Mouse (Mus musculus) testis, adult 2 months (tissue): ENCODE data around the gene Ak4. TPM values are rescaled to one million over a fixed set of nuclear protein-coding genes. Genes with fewer than 3 reads are reported as not detected.

ENCODE experiments used
- H3K27ac ChIP-seq: fragments of 200-500 bp; 2 replicates; pipeline ENCODE4 v1.5.1; 2012; ENCODE audit warnings: low read depth, low read length; ENCODE audit not compliant: control insufficient read depth, insufficient read depth
- H3K27me3 ChIP-seq: fragments of 200-500 bp; 2 replicates; pipeline ENCODE4 v1.6.1; 2012; ENCODE audit warnings: mild to moderate bottlenecking, low read length, moderate library complexity; ENCODE audit not compliant: control insufficient read depth, insufficient read depth
- H3K36me3 ChIP-seq: fragments of 200-500 bp; 2 replicates; pipeline ENCODE4 v1.6.1; 2012; ENCODE audit warnings: mild to moderate bottlenecking, low read length; ENCODE audit not compliant: control insufficient read depth, insufficient read depth
- H3K4me1 ChIP-seq: fragments of 200-500 bp; 2 replicates; pipeline ENCODE4 v1.6.1; 2012; ENCODE audit warnings: low read length; ENCODE audit not compliant: control insufficient read depth, insufficient read depth
- H3K4me3 ChIP-seq: fragments of 200-500 bp; 2 replicates; pipeline ENCODE4 v1.5.1; 2012; ENCODE audit warnings: low read depth, mild to moderate bottlenecking, low read length, moderate library complexity, mixed read lengths; ENCODE audit not compliant: control insufficient read depth
- CTCF ChIP-seq: fragments of 200-500 bp; IDR thresholded peaks from 2 replicates; pipeline ENCODE4 v1.5.1; 2012; ENCODE audit warnings: low read depth, mild to moderate bottlenecking, inconsistent platforms, low read length, moderate library complexity; ENCODE audit not compliant: control insufficient read depth, insufficient read depth, insufficient replicate concordance
- POLR2A ChIP-seq: fragments of 200-500 bp; IDR thresholded peaks from 2 replicates; pipeline ENCODE4 v1.6.1; 2012; ENCODE audit warnings: low read depth, mild to moderate bottlenecking, inconsistent platforms, low read length, moderate library complexity; ENCODE audit not compliant: control insufficient read depth
- polyA plus RNA-seq: library from polyadenylated mRNA; depleted of rRNA; stranded (reverse); fragments of >200 nt; gene quantifications from 2 replicates; pipeline ENCODE4 v1.2.3, GENCODE M21; 2012

Gene Ak4
- polyA plus RNA-seq, 1 experiment = 4.2 TPM

DNA sequence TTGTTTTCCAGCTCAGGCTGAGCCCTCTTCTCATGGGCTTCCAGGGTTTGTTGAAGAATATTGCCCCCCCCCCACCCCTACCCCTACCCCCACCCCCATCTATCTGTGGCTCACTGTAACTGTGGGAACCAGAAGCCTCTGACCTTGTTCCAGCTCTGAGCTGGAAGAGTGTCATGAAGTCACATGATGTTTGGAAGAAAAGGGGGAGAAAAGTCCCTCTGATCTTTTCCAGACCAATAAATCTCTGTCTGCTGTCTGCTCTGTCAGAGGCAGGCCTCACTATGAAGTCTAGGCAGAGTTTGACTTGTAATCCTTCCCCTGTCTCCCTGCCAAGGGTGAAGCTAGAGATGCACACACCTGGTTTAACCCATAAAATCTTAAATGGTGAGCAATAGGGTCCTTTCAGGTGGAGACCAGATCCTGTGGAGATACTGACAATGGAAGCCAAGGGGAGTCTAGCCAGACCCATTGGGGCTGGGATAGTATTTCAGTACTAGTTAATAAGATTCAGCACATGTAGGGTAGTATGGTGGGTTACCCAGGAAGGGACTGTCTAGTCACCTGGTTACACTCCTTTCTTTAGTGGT is 74.6 kb downstream of the Ak4 start:
- TF ChIP-seq POLR2A = no peak
- TF ChIP-seq CTCF = no peak
- no peaks in the 10 kb centered on the region for H3K36me3 ChIP-seq

GRCm38 (mm10) chr4:101496188-101496533 is 77.1 kb downstream of the Ak4 start:
- H3K4me3 ChIP-seq = peak overlapping the region; percentile 89
- peaks cover 13% of the 10 kb centered on the region for H3K4me1 ChIP-seq
- no peaks in the 10 kb centered on the region for H3K36me3 ChIP-seq
- TF ChIP-seq CTCF (no peak), POLR2A (no peak)
- H3K27ac ChIP-seq = no peak overlapping the region
- no peaks in the 10 kb centered on the region for H3K27me3 ChIP-seq

More for the DNA sequence above, 74.6 kb downstream of the Ak4 start:
- H3K27me3 ChIP-seq = no peaks in the 10 kb centered on the region
- peaks cover 13% of the 10 kb centered on the region for H3K4me1 ChIP-seq
- H3K4me3 ChIP-seq = no peak overlapping the region
- H3K27ac ChIP-seq = no peak overlapping the region

DNA sequence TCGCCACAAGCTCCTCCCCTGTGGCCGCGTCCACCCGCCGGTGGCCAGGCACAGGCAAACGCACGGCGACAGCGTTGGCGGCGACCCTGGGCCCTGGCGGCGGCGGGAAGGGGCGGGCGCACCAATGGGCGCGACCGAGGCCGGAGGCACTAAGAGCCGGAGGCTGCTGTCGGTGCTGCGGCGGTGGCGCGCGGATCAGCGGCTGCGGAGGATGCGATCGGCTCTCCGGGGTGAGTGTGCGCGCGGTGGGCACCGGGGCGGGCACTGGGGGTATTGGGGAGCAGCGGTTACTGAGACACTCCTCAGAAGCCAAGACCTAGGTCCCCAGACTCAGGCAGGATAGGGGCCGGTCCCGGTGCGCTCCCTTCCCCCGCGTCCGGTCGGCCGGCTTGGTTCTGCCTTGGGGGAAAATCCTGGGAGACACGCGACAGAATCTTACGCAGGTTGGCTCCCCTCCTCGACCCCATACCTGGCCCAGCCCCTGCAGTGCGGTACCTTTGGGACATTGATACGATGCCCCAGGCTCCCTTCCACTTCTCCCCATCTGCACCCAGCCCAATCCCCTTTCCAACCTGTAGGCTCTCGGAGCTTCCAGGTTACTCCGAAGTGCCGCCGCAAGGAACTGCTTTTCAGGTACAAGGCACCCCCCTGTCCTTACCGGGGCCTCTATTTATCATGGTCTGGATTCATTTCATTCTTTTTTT is 77.6 kb downstream of the Ak4 start, which contains the start of gene Dnajc6:
Gene Dnajc6 (plus strand): TSS at position 115 of the 704 bp plus-strand sequence.
- Histone ChIP-seq H3K36me3 (no peaks in the 10 kb centered on the region), H3K4me3 (peak within 1 kb of the TSS; percentile 89), H3K4me1 (peaks cover 13% of the 10 kb centered on the region), H3K27me3 (no peaks in the 10 kb centered on the region), H3K27ac (no peak within 1 kb of the TSS)
- no peak for TF ChIP-seq CTCF
- no peak for TF ChIP-seq POLR2A

DNA sequence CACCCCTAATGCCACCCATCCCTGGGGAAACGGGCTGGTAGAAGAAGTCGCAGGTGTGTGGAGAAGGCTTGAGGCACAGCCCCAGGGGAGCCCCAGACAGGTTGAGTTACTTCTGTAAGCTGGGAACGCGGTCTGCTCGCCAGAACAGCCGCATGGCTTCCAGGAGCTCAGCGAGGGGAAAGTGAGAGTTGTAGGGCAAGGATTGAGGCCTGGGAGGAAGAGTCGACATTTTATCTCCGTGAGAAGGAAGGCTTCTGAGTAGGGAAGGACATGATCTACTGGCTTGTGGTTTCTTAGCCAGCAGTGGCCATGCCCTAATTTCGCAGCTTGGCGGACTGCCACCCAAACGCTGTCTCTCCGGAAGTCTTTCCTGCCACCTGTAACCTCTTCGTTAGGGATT is 78.3 kb downstream of the Ak4 start:
- H3K27ac ChIP-seq = no peak overlapping the region
- H3K27me3 ChIP-seq = no peaks in the 10 kb centered on the region
- TF ChIP-seq CTCF (no peak), POLR2A (no peak)
- no peaks in the 10 kb centered on the region for H3K36me3 ChIP-seq
- peaks cover 13% of the 10 kb centered on the region for H3K4me1 ChIP-seq
- H3K4me3 ChIP-seq = peak overlapping the region; percentile 3

GRCm38 (mm10) chr4:101504470-101505007 is 85.5 kb downstream of the Ak4 start:
- no peak overlapping the region for H3K27ac ChIP-seq
- H3K27me3 ChIP-seq = peaks cover under 1% of the 10 kb centered on the region; the same call in 1 of the 2 replicates
- no peak overlapping the region for H3K4me3 ChIP-seq
- H3K4me1 ChIP-seq = peaks cover 10% of the 10 kb centered on the region
- H3K36me3 ChIP-seq = no peaks in the 10 kb centered on the region
- TF ChIP-seq POLR2A = no peak
- no peak for TF ChIP-seq CTCF

- Histone ChIP-seq H3K4me1 (peaks cover 10% of the 10 kb centered on the region), H3K27me3 (peaks cover 3% of the 10 kb centered on the region; the same call in 1 of the 2 replicates)
- no peak for TF ChIP-seq CTCF
Observed at GRCm38 (mm10) chr4:101505966-101506365, 86.9 kb downstream of the Ak4 start.

DNA sequence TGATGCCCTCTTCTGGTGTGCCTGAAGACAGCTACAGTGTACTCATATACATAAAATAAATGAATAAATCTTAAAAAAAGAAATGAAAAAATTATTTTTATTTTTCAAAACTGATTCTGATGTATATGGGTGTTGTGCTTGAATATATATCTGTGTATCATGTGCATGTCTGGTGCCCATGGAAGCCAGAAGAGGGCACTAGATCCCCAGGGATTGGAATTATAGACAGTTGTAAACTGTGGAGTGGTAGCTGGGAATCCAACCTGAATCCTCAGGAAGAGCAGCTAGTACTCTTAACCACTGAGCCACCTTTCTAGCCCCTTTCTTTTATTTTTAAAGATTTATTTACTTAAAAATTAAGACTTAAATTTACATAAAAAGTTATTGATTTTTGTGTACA is 87.3 kb downstream of the Ak4 start:
- no peak overlapping the region for H3K4me3 ChIP-seq
- no peaks in the 10 kb centered on the region for H3K36me3 ChIP-seq
- no peak overlapping the region for H3K27ac ChIP-seq
- H3K27me3 ChIP-seq = peaks cover 3% of the 10 kb centered on the region; the same call in 1 of the 2 replicates
- no peak for TF ChIP-seq CTCF
- TF ChIP-seq POLR2A = no peak
- H3K4me1 ChIP-seq = peaks cover 10% of the 10 kb centered on the region

More at GRCm38 (mm10) chr4:101505966-101506365, 86.9 kb downstream of the Ak4 start:
- no peak overlapping the region for H3K27ac ChIP-seq
- H3K4me3 ChIP-seq = no peak overlapping the region
- H3K36me3 ChIP-seq = no peaks in the 10 kb centered on the region
